In the genomic region with DNA sequence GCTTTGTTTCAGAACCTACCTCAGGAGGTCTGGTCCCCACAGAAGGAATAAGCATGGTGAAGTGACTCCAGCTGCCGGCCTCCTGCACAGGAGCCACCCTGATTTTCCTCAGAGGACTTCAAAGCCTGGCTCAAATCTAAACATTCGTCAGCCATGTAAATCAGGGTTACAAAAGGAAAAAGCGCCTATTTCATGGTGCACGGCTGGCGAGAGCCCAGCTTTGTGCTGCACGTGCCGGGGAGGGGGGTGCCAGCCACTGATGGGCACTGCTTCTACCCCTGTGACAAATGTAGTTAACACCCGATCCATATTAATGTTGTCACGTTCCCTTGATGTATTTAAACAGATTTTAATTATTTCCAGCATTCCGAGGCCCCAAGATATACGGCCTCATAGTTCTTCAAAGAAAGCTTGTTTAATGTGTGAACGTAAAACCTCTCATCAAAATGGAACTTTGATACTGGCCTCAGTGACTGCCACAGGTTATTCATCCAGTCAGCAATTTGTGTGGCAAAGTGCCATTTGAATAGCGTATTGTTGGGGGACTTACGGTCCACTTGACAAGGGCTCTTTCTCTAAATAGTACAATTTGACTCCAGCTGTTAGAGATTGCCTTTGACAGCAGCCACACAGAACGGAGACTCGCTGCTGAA, we compare ENCODE assay signal across 13 mouse cellular contexts.
DNase-seq lines count a peak whose midpoint lies in the region; ATAC-seq and TF ChIP-seq lines count a peak whose summit lies in the region.
"Had no signal": no experiment of that assay in that cellular context is flagged by ENCODE, and none has a peak within 500 bp of the region (broad histone marks: within the 10 kb centered on the region; RNA-seq: fewer than 3 reads in every experiment).

No protein-coding gene starts in this region.

- H3K9me3 ChIP-seq in kidney, postnatal 0 days (replicated peaks; ENCODE audit: low read length): no peaks in the 10 kb centered on the region
- H3K9me3 ChIP-seq in forebrain, embryonic 14.5 days (replicated peaks; ENCODE audit: control insufficient read depth, low read length): no peaks in the 10 kb centered on the region
- H3K9me3 ChIP-seq in limb, embryonic 14.5 days (ENCODE audit: control insufficient read depth, low read length): no peaks in the 10 kb centered on the region
- H3K9me3 ChIP-seq: embryonic facial prominence, embryonic 15.5 days had no signal

- H3K27me3 ChIP-seq in kidney, postnatal 0 days (ENCODE audit: insufficient read depth, low read length): no peaks in the 10 kb centered on the region
- H3K27me3 ChIP-seq in forebrain, embryonic 14.5 days (replicated peaks; ENCODE audit: control insufficient read depth, insufficient read depth, low read length): peaks cover 23% of the 10 kb centered on the region
- H3K27me3 ChIP-seq in limb, embryonic 14.5 days (ENCODE audit: control insufficient read depth, insufficient read depth, low read length): no peaks in the 10 kb centered on the region
- H3K27me3 ChIP-seq: embryonic facial prominence, embryonic 15.5 days had no signal

- no peak for TF ChIP-seq CTCF in kidney, postnatal 0 days (IDR thresholded peaks at IDR 0.05; ENCODE audit: low read depth)

- WGBS in kidney, postnatal 0 days: 14% methylated on average over 16 of the region's 16 CpGs
- WGBS in forebrain, embryonic 14.5 days: 2% methylated on average over 16 of the region's 16 CpGs
- WGBS in limb, embryonic 14.5 days: 13% methylated on average over 16 of the region's 16 CpGs

- H3K27ac ChIP-seq in kidney, postnatal 0 days: no peak overlapping the region
- no peak overlapping the region for H3K27ac ChIP-seq in forebrain, embryonic 14.5 days (ENCODE audit: low read depth, low read length)
- H3K27ac ChIP-seq in limb, embryonic 14.5 days (replicated peaks; ENCODE audit: low read depth, low read length): no peak overlapping the region
- H3K27ac ChIP-seq: embryonic facial prominence, embryonic 15.5 days had no signal

- intact Hi-C loops in heart, postnatal 14 days (cut with DNase I): no loop called here

- no peaks in the 10 kb centered on the region for H3K36me3 ChIP-seq in kidney, postnatal 0 days (ENCODE audit: insufficient read depth, low read length)
- H3K36me3 ChIP-seq in forebrain, embryonic 14.5 days (ENCODE audit: control insufficient read depth, insufficient read depth, low read length): no peaks in the 10 kb centered on the region
- no peaks in the 10 kb centered on the region for H3K36me3 ChIP-seq in limb, embryonic 14.5 days (ENCODE audit: control insufficient read depth, insufficient read depth, low read length)
- H3K36me3 ChIP-seq: embryonic facial prominence, embryonic 15.5 days had no signal

- H3K4me3 ChIP-seq in kidney, postnatal 0 days (replicated peaks; ENCODE audit: low read depth, low read length): no peak overlapping the region
- no peak overlapping the region for H3K4me3 ChIP-seq in forebrain, embryonic 14.5 days (ENCODE audit: low read depth, low read length)
- no peak overlapping the region for H3K4me3 ChIP-seq in limb, embryonic 14.5 days (replicated peaks; ENCODE audit: low read length)
- H3K4me3 ChIP-seq: embryonic facial prominence, embryonic 15.5 days had no signal

- 0 out of 2 replicates have a peak overlapping the region, but pooled peaks have one; percentile 7 for H3K4me2 ChIP-seq in kidney, postnatal 0 days (ENCODE audit: low read length)
- H3K4me2 ChIP-seq in forebrain, embryonic 14.5 days (ENCODE audit: low read length): peak overlapping the region; percentile 33
- peak overlapping the region; percentile 39 for H3K4me2 ChIP-seq in limb, embryonic 14.5 days (replicated peaks; ENCODE audit: low read depth, low read length, severe bottlenecking)
- H3K4me2 ChIP-seq: embryonic facial prominence, embryonic 15.5 days; heart, embryonic 11.5 days had no signal

- ATAC-seq in kidney, postnatal 0 days (replicated peaks; ENCODE audit: low FRiP score, low read depth): no peak
- peak; percentile 90 for ATAC-seq in forebrain, embryonic 14.5 days
- ATAC-seq in limb, embryonic 14.5 days (ENCODE audit: low FRiP score, low read depth): no peak

- DNase-seq in kidney, postnatal 0 days (ENCODE audit: low spot score): peak; percentile 12
- no peak for DNase-seq in kidney, adult 9 months
- DNase-seq in forebrain, embryonic 14.5 days (ENCODE audit: low spot score): peak; percentile 78
- peak; percentile 21 for DNase-seq in limb, embryonic 14.5 days (ENCODE audit: low spot score)
- peak; percentile 67 for DNase-seq in retina, postnatal 1 day
- no peak for DNase-seq in urinary bladder, postnatal 10 days (ENCODE audit: low spot score)
- no peak for DNase-seq in gastrocnemius, postnatal 10 days
- no peak for DNase-seq in heart, postnatal 14 days
- DNase-seq: layer of hippocampus, adult 9-11 months; lung, postnatal 4 days; thymus, adult 18-20 months had no signal

- no peak overlapping the region for H3K9ac ChIP-seq in kidney, postnatal 0 days (ENCODE audit: low read depth, low read length)
- H3K9ac ChIP-seq in forebrain, embryonic 14.5 days (ENCODE audit: low read length): no peak overlapping the region
- H3K9ac ChIP-seq in limb, embryonic 14.5 days (ENCODE audit: low read depth, low read length, severe bottlenecking): no peak overlapping the region
- H3K9ac ChIP-seq: embryonic facial prominence, embryonic 15.5 days had no signal

- TF ChIP-seq POLR2A in limb, embryonic 14.5 days (IDR thresholded peaks at IDR 0.05; ENCODE audit: borderline replicate concordance, extremely low read depth, insufficient read depth, insufficient read length): no peak

- no peaks in the 10 kb centered on the region for H3K4me1 ChIP-seq in kidney, postnatal 0 days (replicated peaks; ENCODE audit: insufficient read depth, low read length)
- H3K4me1 ChIP-seq in forebrain, embryonic 14.5 days (ENCODE audit: control insufficient read depth, insufficient read depth, low read length): no peaks in the 10 kb centered on the region
- no peaks in the 10 kb centered on the region for H3K4me1 ChIP-seq in limb, embryonic 14.5 days (ENCODE audit: control insufficient read depth, insufficient read depth, low read length)

Comparison
In these comparisons a context has a peak if more than half of its experiments do, and no peak if none do; other contexts are left out.
1. DNase-seq: peak in kidney, postnatal 0 days (single experiment), forebrain, embryonic 14.5 days (single experiment), limb, embryonic 14.5 days (single experiment) and retina, postnatal 1 day (single experiment); none in kidney, adult 9 months (single experiment), urinary bladder, postnatal 10 days (single experiment), gastrocnemius, postnatal 10 days (single experiment) and heart, postnatal 14 days (0 of 2).
2. Peak in every context shown above with its lines, with median percentiles within 50 percentile points of each other: H3K4me2 ChIP-seq.